Mouse (Mus musculus) C2C12 (cell line): Measurements from ENCODE around the gene Il23r. TPM values are rescaled to one million over a fixed set of nuclear protein-coding genes. Genes with fewer than 3 reads are reported as not detected.

Source experiments
- H3K27me3 ChIP-seq: one replicate; pipeline ENCODE4 v1.6.1; 2011; ENCODE audit not compliant: control insufficient read depth, insufficient read depth, insufficient read length
- H3K36me3 ChIP-seq: one replicate; pipeline ENCODE4 v1.6.1; 2011; ENCODE audit not compliant: control insufficient read depth, insufficient read depth
- H3K4me3 ChIP-seq: one replicate; pipeline ENCODE4 v1.5.1; 2011; ENCODE audit warnings: mild to moderate bottlenecking, control low read depth; ENCODE audit not compliant: poor library complexity, insufficient read depth, severe bottlenecking
- H3K79me2 ChIP-seq: one replicate; pipeline ENCODE4 v1.6.1; 2011; ENCODE audit not compliant: control insufficient read depth, insufficient read depth
- H3K79me3 ChIP-seq: one replicate; pipeline ENCODE4 v1.6.1; 2011; ENCODE audit warnings: low read depth, control low read depth
- H3ac ChIP-seq: one replicate; pipeline ENCODE3; 2011; ENCODE audit warnings: low read depth; ENCODE audit not compliant: control insufficient read depth, insufficient read length
- CEBPB ChIP-seq: IDR thresholded peaks from one replicate; pipeline ENCODE4 v1.6.1; 2011; ENCODE audit warnings: low read depth, mild to moderate bottlenecking, control low read depth, moderate library complexity
- CTCF ChIP-seq: IDR thresholded peaks from one replicate; pipeline ENCODE4 v1.5.1; 2011; ENCODE audit not compliant: control insufficient read depth, insufficient read depth, insufficient read length
- FOSL1 ChIP-seq: IDR thresholded peaks from one replicate; pipeline ENCODE4 v1.8.0; 2011; ENCODE audit warnings: mild to moderate bottlenecking, low read length; ENCODE audit not compliant: poor library complexity, insufficient read depth, severe bottlenecking
- MAX ChIP-seq: IDR thresholded peaks from one replicate; pipeline ENCODE4 v1.6.1; 2011; ENCODE audit warnings: mild to moderate bottlenecking, control low read depth
- MYOD1 ChIP-seq: IDR thresholded peaks from one replicate; pipeline ENCODE4 v1.6.1; 2011; ENCODE audit warnings: low read depth; ENCODE audit not compliant: control insufficient read depth, insufficient read length
- MYOG ChIP-seq: IDR thresholded peaks from one replicate; pipeline ENCODE4 v1.6.1; 2011; ENCODE audit not compliant: control insufficient read depth, insufficient read length; ENCODE audit errors: extremely low read depth
- USF1 ChIP-seq: IDR thresholded peaks from one replicate; pipeline ENCODE4 v1.6.1; 2011; ENCODE audit warnings: low read depth, mild to moderate bottlenecking, control low read depth, moderate library complexity
- polyA plus RNA-seq: library from polyadenylated mRNA; unstranded; fragments of >200 nt; fragmentation: generic; extraction: Trizol; gene quantifications from one replicate; pipeline ENCODE4 v1.2.1, GENCODE M21; 2012; ENCODE audit warnings: missing spikeins

Gene Il23r
- polyA plus RNA-seq, 1 experiment = not detected

DNA sequence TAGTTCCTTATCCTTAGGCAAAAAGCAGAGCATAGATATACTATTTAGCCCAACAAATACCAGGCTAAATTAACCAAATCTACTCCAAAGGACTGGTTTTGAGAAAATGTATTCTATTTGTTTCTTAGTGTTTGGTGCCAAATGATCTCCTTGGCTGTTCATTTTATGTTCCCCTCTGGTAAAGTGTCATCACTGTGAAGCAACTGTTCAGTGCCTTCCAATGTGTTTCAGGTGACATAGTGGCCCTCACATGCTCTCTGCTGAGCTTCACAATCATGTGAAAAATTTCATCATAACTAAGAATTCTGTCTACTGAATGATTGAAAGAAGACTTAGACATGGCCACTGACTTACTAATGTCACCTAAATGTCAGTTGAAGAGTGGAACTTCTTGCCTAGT is 54.6 kb downstream of the Il23r start:
- Histone ChIP-seq H3K36me3 (no peaks in the 10 kb centered on the region), H3ac (no peak overlapping the region), H3K4me3 (no peak overlapping the region), H3K27me3 (no peaks in the 10 kb centered on the region), H3K79me3 (no peaks in the 10 kb centered on the region), H3K79me2 (no peaks in the 10 kb centered on the region)
- TF ChIP-seq MYOD1 = no peak
- TF ChIP-seq USF1 = no peak
- no peak for TF ChIP-seq CEBPB
- no peak for TF ChIP-seq MAX
- no peak for TF ChIP-seq CTCF
- no peak for TF ChIP-seq MYOG

DNA sequence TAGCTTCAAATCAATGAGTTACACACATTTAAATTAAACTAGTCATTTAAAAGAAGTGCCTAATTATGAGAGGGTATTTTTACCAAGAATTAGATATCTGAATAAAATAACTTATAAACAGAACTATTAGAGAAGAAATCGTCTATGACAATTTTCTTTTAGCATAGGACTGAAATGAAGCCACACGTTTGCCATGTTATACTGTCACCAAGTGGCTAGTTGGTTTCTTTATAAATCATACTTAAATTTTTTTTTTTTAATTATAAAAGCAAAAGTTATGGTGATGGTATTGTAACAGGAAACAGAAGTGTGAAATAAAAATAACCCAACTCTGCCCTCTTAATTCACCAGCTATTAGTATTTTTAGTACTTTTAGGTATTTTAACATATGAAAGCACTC is 55.4 kb downstream of the Il23r start:
- no peaks in the 10 kb centered on the region for H3K79me3 ChIP-seq
- no peaks in the 10 kb centered on the region for H3K79me2 ChIP-seq
- H3K36me3 ChIP-seq = no peaks in the 10 kb centered on the region
- no peak overlapping the region for H3ac ChIP-seq
- TF ChIP-seq MYOD1 (no peak), USF1 (no peak), CTCF (no peak), MYOG (no peak), CEBPB (no peak), FOSL1 (no peak), MAX (no peak)
- no peak overlapping the region for H3K4me3 ChIP-seq
- no peaks in the 10 kb centered on the region for H3K27me3 ChIP-seq

GRCm38 (mm10) chr6:67435711-67436110 is 55.9 kb downstream of the Il23r start:
- TF ChIP-seq USF1 (no peak), CEBPB (no peak), FOSL1 (no peak), CTCF (no peak), MAX (no peak), MYOG (no peak), MYOD1 (no peak)
- H3K79me2 ChIP-seq = no peaks in the 10 kb centered on the region
- no peaks in the 10 kb centered on the region for H3K36me3 ChIP-seq
- H3ac ChIP-seq = no peak overlapping the region
- no peaks in the 10 kb centered on the region for H3K79me3 ChIP-seq
- no peak overlapping the region for H3K4me3 ChIP-seq
- no peaks in the 10 kb centered on the region for H3K27me3 ChIP-seq

GRCm38 (mm10) chr6:67434755-67435452 is 56.8 kb downstream of the Il23r start:
- Histone ChIP-seq H3K36me3 (no peaks in the 10 kb centered on the region), H3ac (no peak overlapping the region), H3K79me2 (no peaks in the 10 kb centered on the region), H3K27me3 (no peaks in the 10 kb centered on the region), H3K4me3 (no peak overlapping the region), H3K79me3 (no peaks in the 10 kb centered on the region)
- TF ChIP-seq CTCF (no peak), MAX (no peak), FOSL1 (no peak), CEBPB (no peak), USF1 (no peak), MYOG (no peak), MYOD1 (no peak)

GRCm38 (mm10) chr6:67431808-67432207 is 59.8 kb downstream of the Il23r start:
- Histone ChIP-seq H3K4me3 (no peak overlapping the region), H3K79me2 (no peaks in the 10 kb centered on the region), H3K79me3 (no peaks in the 10 kb centered on the region), H3K36me3 (no peaks in the 10 kb centered on the region), H3ac (no peak overlapping the region), H3K27me3 (no peaks in the 10 kb centered on the region)
- TF ChIP-seq CTCF (no peak), MYOD1 (peak; percentile 80)

DNA sequence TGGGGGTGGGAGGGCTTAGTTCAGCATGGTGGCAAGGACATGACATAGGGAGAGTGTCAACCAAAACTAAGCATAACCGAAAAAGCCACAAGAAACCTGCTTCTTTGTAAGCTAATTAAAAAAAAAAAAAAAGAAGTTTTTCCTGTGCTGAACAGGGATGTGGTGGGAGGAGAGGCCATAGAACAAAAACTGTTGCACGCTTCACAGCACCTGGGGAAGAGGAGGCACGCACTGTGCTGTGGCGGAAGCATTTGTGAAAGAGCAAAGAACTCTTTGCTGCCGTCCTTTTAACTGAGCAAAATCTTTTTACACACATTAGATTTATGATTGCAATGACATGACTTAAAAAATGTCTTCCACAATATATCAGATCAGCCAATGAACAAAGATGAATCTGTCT is 69.9 kb downstream of the Il23r start:
- H3ac ChIP-seq = no peak overlapping the region
- H3K4me3 ChIP-seq = no peak overlapping the region
- no peaks in the 10 kb centered on the region for H3K79me2 ChIP-seq
- H3K36me3 ChIP-seq = no peaks in the 10 kb centered on the region
- TF ChIP-seq CTCF (no peak), USF1 (no peak), MYOD1 (no peak), MYOG (no peak), MAX (no peak), CEBPB (no peak)
- no peaks in the 10 kb centered on the region for H3K79me3 ChIP-seq
- no peaks in the 10 kb centered on the region for H3K27me3 ChIP-seq
